Mouse (Mus musculus): ENCODE measurements around the gene Mogs. TPM values are rescaled to one million over a fixed set of nuclear protein-coding genes. Genes with fewer than 3 reads are reported as not detected.

The Mogs gene
- polyA plus RNA-seq, 1 experiment from 2014 or later, result 13.7 TPM

DNA sequence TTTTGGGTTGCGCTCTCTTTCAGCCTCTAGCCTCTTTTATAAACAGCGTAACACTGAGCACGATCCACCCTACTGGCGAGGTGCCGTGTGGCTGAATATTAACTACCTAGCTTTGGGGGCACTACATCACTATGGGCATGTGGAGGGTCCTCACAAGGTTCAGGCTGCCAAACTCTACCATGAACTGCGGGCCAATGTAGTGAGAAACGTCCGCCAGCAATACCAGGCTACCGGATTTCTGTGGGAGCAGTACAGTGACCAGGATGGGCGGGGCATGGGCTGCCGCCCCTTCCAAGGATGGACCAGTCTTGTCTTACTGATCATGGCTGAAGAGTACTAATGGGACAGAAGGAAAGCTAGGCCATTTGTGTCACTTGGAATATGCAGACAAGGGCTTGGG, 3.1 kb downstream of the Mogs start:
- peaks cover 20% of the 10 kb centered on the region for H3K36me3 ChIP-seq (ENCODE audit: control insufficient read depth, insufficient read depth, low read length)

GRCm38 (mm10) chr6:83118825-83119733, 3.8 kb downstream of the Mogs start:
- Histone ChIP-seq H3K4me2 (ENCODE audit: low read depth, low read length) (no peak overlapping the region), H3K27ac (ENCODE audit: low read length) (no peak overlapping the region), H3K27me3 (ENCODE audit: control insufficient read depth, insufficient read depth, low read depth, low read length) (no peaks in the 10 kb centered on the region), H3K36me3 (ENCODE audit: control insufficient read depth, insufficient read depth, low read length) (peaks cover 20% of the 10 kb centered on the region), H3K4me3 (ENCODE audit: low read length) (no peak overlapping the region), H3K9ac (ENCODE audit: low read length) (peak overlapping the region; percentile 26; the same call in 1 of the 2 replicates), H3K4me1 (replicated peaks; ENCODE audit: control insufficient read depth, insufficient read depth, low read length) (peaks cover 39% of the 10 kb centered on the region), H3K9me3 (ENCODE audit: control insufficient read depth, low read length) (no peaks in the 10 kb centered on the region)
- no peak for ATAC-seq (ENCODE audit: low read depth)
- WGBS, result 69% methylated on average over 14 of the region's 14 CpGs

More for the DNA sequence above, 3.1 kb downstream of the Mogs start:
- H3K4me2 ChIP-seq (ENCODE audit: low read depth, low read length), result no peak overlapping the region
- H3K9ac ChIP-seq (ENCODE audit: low read length), result no peak overlapping the region
- no peaks in the 10 kb centered on the region for H3K27me3 ChIP-seq (ENCODE audit: control insufficient read depth, insufficient read depth, low read depth, low read length)
- ATAC-seq (ENCODE audit: low read depth), result no peak
- H3K27ac ChIP-seq (ENCODE audit: low read length), result no peak overlapping the region
- peaks cover 36% of the 10 kb centered on the region for H3K4me1 ChIP-seq (replicated peaks; ENCODE audit: control insufficient read depth, insufficient read depth, low read length)
- H3K9me3 ChIP-seq (ENCODE audit: control insufficient read depth, low read length), result no peaks in the 10 kb centered on the region
- WGBS, result 75% methylated on average over 11 of the region's 11 CpGs
- no peak overlapping the region for H3K4me3 ChIP-seq (ENCODE audit: low read length)

GRCm38 (mm10) chr6:83119734-83120051, 4.4 kb downstream of the Mogs start:
- peak overlapping the region; percentile 26; the same call in 1 of the 2 replicates for H3K9ac ChIP-seq (ENCODE audit: low read length)
- peak overlapping the region; percentile 96; the same call in 1 of the 2 replicates for H3K4me2 ChIP-seq (ENCODE audit: low read depth, low read length)
- WGBS, result 76% methylated on average over 7 of the region's 7 CpGs

GRCm38 (mm10) chr6:83120930-83121862, 5.9 kb downstream of the Mogs start, which contains the start of gene Wbp1:
Gene Wbp1 (minus strand): TSS chr6:83121559.
- peak within 1 kb of the TSS; percentile 96 for H3K4me2 ChIP-seq (ENCODE audit: low read depth, low read length)
- H3K27me3 ChIP-seq (ENCODE audit: control insufficient read depth, insufficient read depth, low read depth, low read length), result no peaks in the 10 kb centered on the region
- ATAC-seq (ENCODE audit: low read depth), result peak; percentile 95
- no peaks in the 10 kb centered on the region for H3K9me3 ChIP-seq (ENCODE audit: control insufficient read depth, low read length)
- H3K36me3 ChIP-seq (ENCODE audit: control insufficient read depth, insufficient read depth, low read length), result peaks cover 20% of the 10 kb centered on the region
- peak within 1 kb of the TSS; percentile 97 for H3K27ac ChIP-seq (ENCODE audit: low read length)
- peaks cover 37% of the 10 kb centered on the region for H3K4me1 ChIP-seq (replicated peaks; ENCODE audit: control insufficient read depth, insufficient read depth, low read length)
- H3K4me3 ChIP-seq (ENCODE audit: low read length), result peak within 1 kb of the TSS; percentile 72
- under 1% methylated on average over 38 of the region's 38 CpGs for WGBS
- H3K9ac ChIP-seq (ENCODE audit: low read length), result peak within 1 kb of the TSS; percentile 90

More at GRCm38 (mm10) chr6:83119734-83120051, 4.4 kb downstream of the Mogs start:
- no peak for ATAC-seq (ENCODE audit: low read depth)
- no peaks in the 10 kb centered on the region for H3K27me3 ChIP-seq (ENCODE audit: control insufficient read depth, insufficient read depth, low read depth, low read length)
- no peak overlapping the region for H3K4me3 ChIP-seq (ENCODE audit: low read length)
- H3K27ac ChIP-seq (ENCODE audit: low read length), result no peak overlapping the region
- peaks cover 20% of the 10 kb centered on the region for H3K36me3 ChIP-seq (ENCODE audit: control insufficient read depth, insufficient read depth, low read length)
- no peaks in the 10 kb centered on the region for H3K9me3 ChIP-seq (ENCODE audit: control insufficient read depth, low read length)
- peaks cover 40% of the 10 kb centered on the region for H3K4me1 ChIP-seq (replicated peaks; ENCODE audit: control insufficient read depth, insufficient read depth, low read length)

- peak overlapping the region; percentile 97 for H3K27ac ChIP-seq (ENCODE audit: low read length)
- no peaks in the 10 kb centered on the region for H3K9me3 ChIP-seq (ENCODE audit: control insufficient read depth, low read length)
- peak; percentile 41 for ATAC-seq (ENCODE audit: low read depth)
- H3K4me2 ChIP-seq (ENCODE audit: low read depth, low read length), result peak overlapping the region; percentile 96
- peaks cover 28% of the 10 kb centered on the region for H3K4me1 ChIP-seq (replicated peaks; ENCODE audit: control insufficient read depth, insufficient read depth, low read length)
- peaks cover 17% of the 10 kb centered on the region for H3K36me3 ChIP-seq (ENCODE audit: control insufficient read depth, insufficient read depth, low read length)
- peak overlapping the region; percentile 90 for H3K9ac ChIP-seq (ENCODE audit: low read length)
- H3K4me3 ChIP-seq (ENCODE audit: low read length), result peak overlapping the region; percentile 72
- no peaks in the 10 kb centered on the region for H3K27me3 ChIP-seq (ENCODE audit: control insufficient read depth, insufficient read depth, low read depth, low read length)
- 1% methylated on average over 31 of the region's 52 CpGs for WGBS
These were observed 6.8 kb downstream of the Mogs start for GRCm38 (mm10) chr6:83121863-83122710.

DNA sequence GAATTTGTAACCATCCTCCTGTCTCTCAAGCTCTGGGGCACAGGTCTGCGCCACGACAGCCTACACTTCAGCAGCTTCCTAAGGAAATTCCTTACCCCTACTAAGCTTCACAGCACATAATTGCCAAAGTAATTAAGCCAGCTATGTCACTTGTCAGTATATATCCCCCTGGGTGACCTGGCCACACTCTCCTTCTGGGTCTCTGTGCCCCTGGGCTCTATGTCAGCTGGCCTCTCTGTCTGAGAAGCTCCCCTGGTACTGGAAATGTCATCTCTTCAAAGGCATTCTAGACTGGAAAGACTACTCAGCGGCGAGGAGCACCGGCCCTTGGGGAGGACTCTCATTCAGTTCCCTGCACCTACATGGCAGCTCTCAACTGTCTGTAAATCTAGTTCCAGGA, 7.7 kb downstream of the Mogs start:
- peaks cover 12% of the 10 kb centered on the region for H3K36me3 ChIP-seq (ENCODE audit: control insufficient read depth, insufficient read depth, low read length)
- H3K4me1 ChIP-seq (replicated peaks; ENCODE audit: control insufficient read depth, insufficient read depth, low read length), result peaks cover 26% of the 10 kb centered on the region
- no peaks in the 10 kb centered on the region for H3K27me3 ChIP-seq (ENCODE audit: control insufficient read depth, insufficient read depth, low read depth, low read length)
- H3K4me3 ChIP-seq (ENCODE audit: low read length), result peak overlapping the region; percentile 72; the same call in 1 of the 2 replicates
- ATAC-seq (ENCODE audit: low read depth), result no peak
- no peak overlapping the region; the same call in 1 of the 2 replicates for H3K27ac ChIP-seq (ENCODE audit: low read length)
- peak overlapping the region; percentile 96 for H3K4me2 ChIP-seq (ENCODE audit: low read depth, low read length)
- no peaks in the 10 kb centered on the region for H3K9me3 ChIP-seq (ENCODE audit: control insufficient read depth, low read length)
- H3K9ac ChIP-seq (ENCODE audit: low read length), result no peak overlapping the region; the same call in 1 of the 2 replicates
- 70% methylated on average over 5 of the region's 5 CpGs for WGBS

GRCm38 (mm10) chr6:83124851-83125312, 9.6 kb downstream of the Mogs start:
- H3K36me3 ChIP-seq (ENCODE audit: control insufficient read depth, insufficient read depth, low read length), result no peaks in the 10 kb centered on the region
- peak overlapping the region; percentile 94 for H3K4me2 ChIP-seq (ENCODE audit: low read depth, low read length)
- under 1% methylated on average over 30 of the region's 30 CpGs for WGBS
- peaks cover 24% of the 10 kb centered on the region for H3K4me1 ChIP-seq (replicated peaks; ENCODE audit: control insufficient read depth, insufficient read depth, low read length)
- H3K4me3 ChIP-seq (ENCODE audit: low read length), result peak overlapping the region; percentile 88
- peak overlapping the region; percentile 89 for H3K9ac ChIP-seq (ENCODE audit: low read length)
- H3K27me3 ChIP-seq (ENCODE audit: control insufficient read depth, insufficient read depth, low read depth, low read length), result no peaks in the 10 kb centered on the region
- peak overlapping the region; percentile 80 for H3K27ac ChIP-seq (ENCODE audit: low read length)
- no peaks in the 10 kb centered on the region for H3K9me3 ChIP-seq (ENCODE audit: control insufficient read depth, low read length)
- ATAC-seq (ENCODE audit: low read depth), result peak; percentile 31

DNA sequence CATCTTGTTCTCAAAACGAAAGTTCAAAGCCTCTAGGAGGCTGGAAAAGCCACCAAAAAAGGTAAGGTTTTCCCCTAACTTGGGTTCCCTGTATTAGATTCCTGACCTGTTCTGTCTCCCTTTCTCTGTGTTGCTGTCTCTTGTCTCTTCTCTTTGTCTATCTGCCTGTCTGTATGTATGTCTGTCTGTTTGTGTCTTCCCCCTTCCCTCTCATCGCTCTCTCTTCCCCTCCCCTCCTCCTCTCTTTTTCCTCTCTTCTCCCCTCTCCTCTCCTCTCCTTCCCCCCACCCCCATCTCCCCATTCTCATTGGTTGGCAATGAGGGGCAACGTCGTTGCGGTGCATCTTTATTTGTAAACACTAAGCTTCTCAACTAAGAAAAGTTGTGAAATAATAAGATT, 10.0 kb downstream of the Mogs start, which contains the start of gene Ino80b:
TSS of gene Ino80b (minus strand) at position 101 of the 400 bp plus-strand sequence.
- no peaks in the 10 kb centered on the region for H3K9me3 ChIP-seq (ENCODE audit: control insufficient read depth, low read length)

More for the DNA sequence above, 10.0 kb downstream of the Mogs start, which contains the start of gene Ino80b:
- Histone ChIP-seq H3K27ac (ENCODE audit: low read length) (peak within 1 kb of the TSS; percentile 80), H3K4me2 (ENCODE audit: low read depth, low read length) (peak within 1 kb of the TSS; percentile 94), H3K9ac (ENCODE audit: low read length) (peak within 1 kb of the TSS; percentile 89), H3K4me3 (ENCODE audit: low read length) (peak within 1 kb of the TSS; percentile 88), H3K36me3 (ENCODE audit: control insufficient read depth, insufficient read depth, low read length) (no peaks in the 10 kb centered on the region), H3K4me1 (replicated peaks; ENCODE audit: control insufficient read depth, insufficient read depth, low read length) (peaks cover 20% of the 10 kb centered on the region), H3K27me3 (ENCODE audit: control insufficient read depth, insufficient read depth, low read depth, low read length) (no peaks in the 10 kb centered on the region)
- 12% methylated on average over 5 of the region's 5 CpGs for WGBS
- no peak for ATAC-seq (ENCODE audit: low read depth)
